In genomic region chr16:39316752-39317594, GRCm38 (mm10) we compare ENCODE assay signal across 8 mouse cellular contexts.
DNase-seq lines count a peak whose midpoint lies in the region; ATAC-seq and TF ChIP-seq lines count a peak whose summit lies in the region.

No protein-coding gene starts in this region.

- peak; percentile 3 for DNase-seq in heart, adult 8-10 months (ENCODE audit: low spot score)
- peak; percentile 75 for DNase-seq in forebrain, embryonic 10.5 days (ENCODE audit: extremely low spot score, low spot score)
- peak; percentile 53 to 86 for DNase-seq in left cerebral cortex, adult 9 months (ENCODE audit: low spot score in 2 of 2)

- WGBS in heart, embryonic 12.5 days = 20% methylated on average over 15 of the region's 15 CpGs
- 28% methylated on average over 15 of the region's 15 CpGs for WGBS in forebrain, embryonic 10.5 days
- 24% methylated on average over 15 of the region's 15 CpGs for WGBS in hindbrain, embryonic 15.5 days
- 26% methylated on average over 15 of the region's 15 CpGs for WGBS in neural tube, embryonic 14.5 days

- no peak overlapping the region for H3K27ac ChIP-seq in heart, embryonic 12.5 days (ENCODE audit: poor library complexity, severe bottlenecking)
- no peak overlapping the region for H3K27ac ChIP-seq in bone marrow macrophage, adult 2 months (ENCODE audit: insufficient read depth, low read depth, low read length)
- no peak overlapping the region for H3K27ac ChIP-seq in forebrain, embryonic 10.5 days
- H3K27ac ChIP-seq in hindbrain, embryonic 15.5 days (replicated peaks) = 0 out of 2 replicates have a peak overlapping the region, but pooled peaks have one; percentile 11
- no peak overlapping the region for H3K27ac ChIP-seq in neural tube, embryonic 14.5 days (ENCODE audit: low read depth, low read length)

- H3K4me2 ChIP-seq in heart, embryonic 12.5 days = no peak overlapping the region
- no peak overlapping the region for H3K4me2 ChIP-seq in hindbrain, embryonic 15.5 days
- no peak overlapping the region for H3K4me2 ChIP-seq in neural tube, embryonic 14.5 days (ENCODE audit: low read depth, low read length)

- H3K9ac ChIP-seq in heart, embryonic 12.5 days = no peak overlapping the region
- H3K9ac ChIP-seq in hindbrain, embryonic 15.5 days = no peak overlapping the region
- H3K9ac ChIP-seq in neural tube, embryonic 14.5 days (replicated peaks; ENCODE audit: low read depth, low read length) = no peak overlapping the region

- no peaks in the 10 kb centered on the region for H3K36me3 ChIP-seq in heart, embryonic 12.5 days
- H3K36me3 ChIP-seq in forebrain, embryonic 10.5 days (replicated peaks) = no peaks in the 10 kb centered on the region
- H3K36me3 ChIP-seq in hindbrain, embryonic 15.5 days = no peaks in the 10 kb centered on the region
- H3K36me3 ChIP-seq in neural tube, embryonic 14.5 days (ENCODE audit: control insufficient read depth, insufficient read depth, low read length) = no peaks in the 10 kb centered on the region

- H3K4me3 ChIP-seq in heart, embryonic 12.5 days = no peak overlapping the region
- no peak overlapping the region for H3K4me3 ChIP-seq in bone marrow macrophage, adult 2 months (ENCODE audit: insufficient read depth, low read length)
- no peak overlapping the region for H3K4me3 ChIP-seq in forebrain, embryonic 10.5 days
- no peak overlapping the region for H3K4me3 ChIP-seq in hindbrain, embryonic 15.5 days
- H3K4me3 ChIP-seq in neural tube, embryonic 14.5 days (ENCODE audit: low read depth, low read length) = no peak overlapping the region

- no peak for ATAC-seq in heart, embryonic 12.5 days (ENCODE audit: insufficient number of reproducible peaks, low FRiP score)
- ATAC-seq in hindbrain, embryonic 15.5 days (ENCODE audit: low FRiP score, low read depth) = peak; percentile 90
- peak; percentile 91 for ATAC-seq in neural tube, embryonic 14.5 days (ENCODE audit: low read depth)
- ATAC-seq in granulocyte monocyte progenitor cell, adult 5-6 weeks (replicated peaks; ENCODE audit: poor library complexity, severe bottlenecking) = no peak

- no peak for TF ChIP-seq POLR2A in bone marrow macrophage, adult 2 months (IDR thresholded peaks at IDR 0.05; ENCODE audit: borderline replicate concordance, low read depth, low read length)

- no peaks in the 10 kb centered on the region for H3K4me1 ChIP-seq in heart, embryonic 12.5 days (replicated peaks)
- H3K4me1 ChIP-seq in bone marrow macrophage, adult 2 months (ENCODE audit: control insufficient read depth, insufficient read depth, low read length) = no peaks in the 10 kb centered on the region
- no peaks in the 10 kb centered on the region for H3K4me1 ChIP-seq in forebrain, embryonic 10.5 days
- peaks cover 7% of the 10 kb centered on the region; the same call in 1 of the 2 replicates for H3K4me1 ChIP-seq in hindbrain, embryonic 15.5 days (replicated peaks)
- no peaks in the 10 kb centered on the region for H3K4me1 ChIP-seq in neural tube, embryonic 14.5 days (ENCODE audit: control insufficient read depth, insufficient read depth, low read length)

- no peaks in the 10 kb centered on the region for H3K9me3 ChIP-seq in heart, embryonic 12.5 days (replicated peaks)
- H3K9me3 ChIP-seq in forebrain, embryonic 10.5 days = no peaks in the 10 kb centered on the region
- H3K9me3 ChIP-seq in hindbrain, embryonic 15.5 days = no peaks in the 10 kb centered on the region
- H3K9me3 ChIP-seq in neural tube, embryonic 14.5 days (ENCODE audit: control insufficient read depth, low read length) = no peaks in the 10 kb centered on the region

- H3K27me3 ChIP-seq in heart, embryonic 12.5 days (replicated peaks) = no peaks in the 10 kb centered on the region
- H3K27me3 ChIP-seq in forebrain, embryonic 10.5 days (ENCODE audit: poor library complexity, severe bottlenecking) = no peaks in the 10 kb centered on the region
- no peaks in the 10 kb centered on the region for H3K27me3 ChIP-seq in hindbrain, embryonic 15.5 days
- no peaks in the 10 kb centered on the region for H3K27me3 ChIP-seq in neural tube, embryonic 14.5 days (ENCODE audit: control insufficient read depth, insufficient read depth, low read length)

- peak; percentile 44 for TF ChIP-seq CTCF in bone marrow macrophage, adult 2 months (IDR thresholded peaks at IDR 0.05; ENCODE audit: low read depth, low read length)

Comparison
In these comparisons a context has a peak if more than half of its experiments do, and no peak if none do; other contexts are left out.
1. DNase-seq: peak in every context shown above with its lines; median percentile 75 in forebrain, embryonic 10.5 days; 70 in left cerebral cortex, adult 9 months; 3 in heart, adult 8-10 months.
2. ATAC-seq: peak in hindbrain, embryonic 15.5 days (single experiment) and neural tube, embryonic 14.5 days (single experiment); none in heart, embryonic 12.5 days (single experiment) and granulocyte monocyte progenitor cell, adult 5-6 weeks (single experiment).